Mouse (Mus musculus) erythroblast, embryonic 14.5 days (primary cell): Measurements from ENCODE around the gene Kif20b.

ENCODE experiments used
- GATA1 ChIP-seq: IDR thresholded peaks from 2 replicates; pipeline ENCODE4 v1.6.1; 2012; ENCODE audit warnings: low read length, inconsistent platforms, mixed read lengths
- TAL1 ChIP-seq: IDR thresholded peaks from 3 replicates; pipeline ENCODE4 v1.6.1; 2012; ENCODE audit warnings: low read length, inconsistent platforms, mixed read lengths

GRCm38 (mm10) chr19:34886324-34886723 lies 35.8 kb upstream of the Kif20b start:
- no peak for TF ChIP-seq GATA1
- TF ChIP-seq TAL1, result no peak
